Mouse (Mus musculus) midbrain, embryonic 13.5 days (tissue): ENCODE measurements at regions not wholly inside any gene's neighbourhood (a gene's known extent, or its start where the extent isn't known, plus 50 kb on each side); places are given as distances from the start of the nearest gene placed in this dataset.

ENCODE experiments used
- ATAC-seq: fragments of 200-750 bp; cut with Nextera tagmentation; 2 replicates; pipeline ENCODE4 v1.8.0; 2017; ENCODE audit warnings: mild to moderate bottlenecking, moderate TSS enrichment, moderate library complexity
- H3K27ac ChIP-seq: fragments of 300-500 bp; sonication (generic); 2 replicates; pipeline ENCODE4 v1.5.1; 2015; ENCODE audit warnings: inconsistent platforms, mild to moderate bottlenecking, moderate library complexity
- H3K27me3 ChIP-seq: fragments of 300-500 bp; sonication (generic); 2 replicates; pipeline ENCODE4 v1.6.1; 2015; ENCODE audit warnings: mild to moderate bottlenecking, inconsistent platforms
- H3K36me3 ChIP-seq: fragments of 300-500 bp; sonication (generic); 2 replicates; pipeline ENCODE4 v1.6.1; 2015; ENCODE audit warnings: mild to moderate bottlenecking, inconsistent platforms
- H3K4me1 ChIP-seq: fragments of 300-500 bp; sonication (generic); replicated peaks from 2 replicates; pipeline ENCODE4 v1.6.1; 2015; ENCODE audit warnings: inconsistent platforms
- H3K4me2 ChIP-seq: fragments of 300-500 bp; sonication (generic); replicated peaks from 2 replicates; pipeline ENCODE4 v1.6.1; 2015; ENCODE audit warnings: moderate library complexity, mild to moderate bottlenecking, inconsistent platforms
- H3K4me3 ChIP-seq: fragments of 300-500 bp; sonication (generic); replicated peaks from 2 replicates; pipeline ENCODE4 v1.5.1; 2015; ENCODE audit warnings: mild to moderate bottlenecking, inconsistent platforms
- H3K9ac ChIP-seq: fragments of 300-500 bp; sonication (generic); replicated peaks from 2 replicates; pipeline ENCODE4 v1.6.1; 2015; ENCODE audit warnings: mild to moderate bottlenecking, inconsistent platforms
- H3K9me3 ChIP-seq: fragments of 300-500 bp; sonication (generic); 2 replicates; pipeline ENCODE4 v1.6.1; 2016; ENCODE audit warnings: mild to moderate bottlenecking, inconsistent platforms
- WGBS: fragments of 180-500 bp; shearing (Covaris S2); methylation state at CpG from one replicate; pipeline ENCODE4 v1.1.7; 2015; 5-methylcytosine and 5-hydroxymethylcytosine counted together

- Histone ChIP-seq H3K9me3 (no peaks in the 10 kb centered on the region), H3K4me1 (0 out of 2 replicates have a peak, but pooled peaks cover 9% of the 10 kb centered on the region), H3K27ac (no peak overlapping the region), H3K9ac (no peak overlapping the region), H3K36me3 (no peaks in the 10 kb centered on the region), H3K4me3 (no peak overlapping the region), H3K27me3 (no peaks in the 10 kb centered on the region), H3K4me2 (no peak overlapping the region)
- no peak for ATAC-seq
- 93% methylated on average over 5 of the region's 5 CpGs for WGBS
Measured at GRCm38 (mm10) chr1:90481247-90481646, 121.5 kb upstream of the Cops8 start.

- ATAC-seq = no peak
- Histone ChIP-seq H3K4me2 (no peak overlapping the region), H3K27me3 (no peaks in the 10 kb centered on the region), H3K4me3 (no peak overlapping the region), H3K27ac (no peak overlapping the region), H3K4me1 (0 out of 2 replicates have a peak, but pooled peaks cover 4% of the 10 kb centered on the region), H3K36me3 (no peaks in the 10 kb centered on the region), H3K9me3 (no peaks in the 10 kb centered on the region), H3K9ac (no peak overlapping the region)
- WGBS = 83% methylated on average over 5 of the region's 5 CpGs
Measured at GRCm38 (mm10) chr1:90481708-90482107, 121.1 kb upstream of the Cops8 start.

GRCm38 (mm10) chr1:90486349-90486839 lies 116.4 kb upstream of the Cops8 start:
- Histone ChIP-seq H3K4me3 (no peak overlapping the region), H3K9me3 (no peaks in the 10 kb centered on the region), H3K27me3 (no peaks in the 10 kb centered on the region), H3K9ac (no peak overlapping the region), H3K27ac (no peak overlapping the region), H3K36me3 (no peaks in the 10 kb centered on the region), H3K4me1 (no peaks in the 10 kb centered on the region), H3K4me2 (no peak overlapping the region)
- ATAC-seq = peak; percentile 62
- 60% methylated on average over 11 of the region's 11 CpGs for WGBS

- 79% methylated on average over 2 of the region's 2 CpGs for WGBS
- H3K4me2 ChIP-seq = no peak overlapping the region
Measured at GRCm38 (mm10) chr1:90487886-90488285, 114.9 kb upstream of the Cops8 start.

GRCm38 (mm10) chr1:90488991-90489390 lies 113.8 kb upstream of the Cops8 start:
- no peaks in the 10 kb centered on the region for H3K36me3 ChIP-seq
- H3K4me2 ChIP-seq = no peak overlapping the region
- no peak overlapping the region for H3K4me3 ChIP-seq
- no peak overlapping the region for H3K9ac ChIP-seq
- peaks cover 3% of the 10 kb centered on the region; the same call in 1 of the 2 replicates for H3K27me3 ChIP-seq
- no peaks in the 10 kb centered on the region for H3K9me3 ChIP-seq
- WGBS = 74% methylated on average over 2 of the region's 2 CpGs
- 0 out of 2 replicates have a peak, but pooled peaks cover 6% of the 10 kb centered on the region for H3K4me1 ChIP-seq
- ATAC-seq = no peak
- H3K27ac ChIP-seq = no peak overlapping the region

More at GRCm38 (mm10) chr1:90487886-90488285, 114.9 kb upstream of the Cops8 start:
- no peak for ATAC-seq
- no peak overlapping the region for H3K4me3 ChIP-seq
- no peaks in the 10 kb centered on the region for H3K9me3 ChIP-seq
- H3K4me1 ChIP-seq = no peaks in the 10 kb centered on the region
- no peak overlapping the region for H3K9ac ChIP-seq
- H3K36me3 ChIP-seq = no peaks in the 10 kb centered on the region
- H3K27ac ChIP-seq = no peak overlapping the region
- H3K27me3 ChIP-seq = 0 out of 2 replicates have a peak, but pooled peaks cover under 1% of the 10 kb centered on the region

GRCm38 (mm10) chr1:90490335-90490734 lies 112.4 kb upstream of the Cops8 start:
- no peak for ATAC-seq
- 91% methylated on average over 10 of the region's 10 CpGs for WGBS

GRCm38 (mm10) chr1:90493481-90493880 lies 109.3 kb upstream of the Cops8 start:
- H3K4me3 ChIP-seq = no peak overlapping the region
- no peak for ATAC-seq
- no peak overlapping the region for H3K27ac ChIP-seq
- H3K4me2 ChIP-seq = no peak overlapping the region
- H3K36me3 ChIP-seq = no peaks in the 10 kb centered on the region
- no peak overlapping the region for H3K9ac ChIP-seq
- WGBS = 18% methylated on average over 7 of the region's 7 CpGs
- H3K27me3 ChIP-seq = peaks cover 3% of the 10 kb centered on the region; the same call in 1 of the 2 replicates
- H3K4me1 ChIP-seq = 0 out of 2 replicates have a peak, but pooled peaks cover 6% of the 10 kb centered on the region
- H3K9me3 ChIP-seq = no peaks in the 10 kb centered on the region; the same call in 1 of the 2 replicates

More at GRCm38 (mm10) chr1:90490335-90490734, 112.4 kb upstream of the Cops8 start:
- Histone ChIP-seq H3K27me3 (peaks cover 3% of the 10 kb centered on the region; the same call in 1 of the 2 replicates), H3K9me3 (no peaks in the 10 kb centered on the region), H3K27ac (no peak overlapping the region), H3K36me3 (no peaks in the 10 kb centered on the region), H3K4me2 (no peak overlapping the region), H3K9ac (no peak overlapping the region), H3K4me3 (no peak overlapping the region), H3K4me1 (0 out of 2 replicates have a peak, but pooled peaks cover 6% of the 10 kb centered on the region)

- H3K9me3 ChIP-seq = no peaks in the 10 kb centered on the region; the same call in 1 of the 2 replicates
- no peak overlapping the region for H3K27ac ChIP-seq
- no peaks in the 10 kb centered on the region for H3K36me3 ChIP-seq
- no peak overlapping the region for H3K4me2 ChIP-seq
- no peak overlapping the region for H3K4me3 ChIP-seq
- H3K27me3 ChIP-seq = peaks cover 3% of the 10 kb centered on the region; the same call in 1 of the 2 replicates
- 92% methylated on average over 9 of the region's 9 CpGs for WGBS
- 0 out of 2 replicates have a peak, but pooled peaks cover 6% of the 10 kb centered on the region for H3K4me1 ChIP-seq
- H3K9ac ChIP-seq = no peak overlapping the region
- ATAC-seq = no peak
Measured at GRCm38 (mm10) chr1:90495174-90495573, 107.6 kb upstream of the Cops8 start.

GRCm38 (mm10) chr1:90497568-90497967 lies 105.2 kb upstream of the Cops8 start:
- H3K36me3 ChIP-seq = no peaks in the 10 kb centered on the region
- H3K4me1 ChIP-seq = 0 out of 2 replicates have a peak, but pooled peaks cover 6% of the 10 kb centered on the region
- no peak overlapping the region for H3K27ac ChIP-seq
- peaks cover 3% of the 10 kb centered on the region; the same call in 1 of the 2 replicates for H3K27me3 ChIP-seq
- no peak overlapping the region for H3K9ac ChIP-seq
- H3K9me3 ChIP-seq = no peaks in the 10 kb centered on the region; the same call in 1 of the 2 replicates
- ATAC-seq = no peak
- H3K4me2 ChIP-seq = no peak overlapping the region
- no peak overlapping the region for H3K4me3 ChIP-seq

- H3K36me3 ChIP-seq = no peaks in the 10 kb centered on the region
- peaks cover 14% of the 10 kb centered on the region for H3K4me1 ChIP-seq
- no peak for ATAC-seq
- H3K9ac ChIP-seq = no peak overlapping the region
- H3K4me2 ChIP-seq = no peak overlapping the region
- no peaks in the 10 kb centered on the region; the same call in 1 of the 2 replicates for H3K9me3 ChIP-seq
- H3K27me3 ChIP-seq = no peaks in the 10 kb centered on the region
- no peak overlapping the region for H3K27ac ChIP-seq
- no peak overlapping the region for H3K4me3 ChIP-seq
Measured at GRCm38 (mm10) chr1:90501373-90501772, 101.4 kb upstream of the Cops8 start.

- Histone ChIP-seq H3K27ac (no peak overlapping the region), H3K4me1 (peaks cover 14% of the 10 kb centered on the region), H3K27me3 (no peaks in the 10 kb centered on the region), H3K9me3 (no peaks in the 10 kb centered on the region; the same call in 1 of the 2 replicates), H3K9ac (no peak overlapping the region), H3K36me3 (no peaks in the 10 kb centered on the region), H3K4me2 (no peak overlapping the region), H3K4me3 (no peak overlapping the region)
- ATAC-seq = no peak
- WGBS = 93% methylated on average over 3 of the region's 3 CpGs
Measured at GRCm38 (mm10) chr1:90502371-90502770, 100.4 kb upstream of the Cops8 start.

GRCm38 (mm10) chr1:90502771-90503540 lies 99.8 kb upstream of the Cops8 start:
- no peak for ATAC-seq
- Histone ChIP-seq H3K36me3 (no peaks in the 10 kb centered on the region), H3K27me3 (no peaks in the 10 kb centered on the region), H3K9ac (no peak overlapping the region), H3K9me3 (no peaks in the 10 kb centered on the region; the same call in 1 of the 2 replicates), H3K27ac (no peak overlapping the region), H3K4me1 (peaks cover 14% of the 10 kb centered on the region), H3K4me2 (no peak overlapping the region), H3K4me3 (no peak overlapping the region)
- WGBS = 91% methylated on average over 8 of the region's 8 CpGs
